Mouse (Mus musculus): ENCODE measurements around the gene Cd70. TPM values are rescaled to one million over a fixed set of nuclear protein-coding genes. Genes with fewer than 3 reads are reported as not detected.

Cd70 gene
- 0.23 TPM in 1 of 2 replicates, not detected in the other for polyA plus RNA-seq (2015; fragmentation: Nextera tagmentation; extraction: Ambion mirVana)

- H3K27me3 ChIP-seq (replicated peaks), result peaks cover 33% of the 10 kb centered on the region
- no peak within 1 kb of the TSS for H3K27ac ChIP-seq
- peak within 1 kb of the TSS; percentile 17; the same call in 1 of the 2 replicates for H3K9ac ChIP-seq
- peak within 1 kb of the TSS; percentile 57 for H3K4me2 ChIP-seq (replicated peaks)
- WGBS, result 4% methylated on average over 39 of the region's 39 CpGs
- no peaks in the 10 kb centered on the region for H3K36me3 ChIP-seq
- H3K9me3 ChIP-seq, result no peaks in the 10 kb centered on the region
- peak within 1 kb of the TSS; percentile 24 for H3K4me3 ChIP-seq (replicated peaks)
- ATAC-seq, result no peak
- 0 out of 2 replicates have a peak, but pooled peaks cover 3% of the 10 kb centered on the region for H3K4me1 ChIP-seq (replicated peaks)
Measured at GRCm38 (mm10) chr17:57148994-57149803, at the start of gene Cd70. TSS of gene Cd70 (minus strand) at chr17:57149777.

- Histone ChIP-seq H3K4me3 (replicated peaks) (no peak overlapping the region), H3K36me3 (no peaks in the 10 kb centered on the region)
Measured at GRCm38 (mm10) chr17:57198252-57198651, 48.7 kb upstream of the Cd70 start.

GRCm38 (mm10) chr17:57195326-57196010, 45.9 kb upstream of the Cd70 start:
- Histone ChIP-seq H3K4me2 (replicated peaks) (no peak overlapping the region), H3K4me1 (replicated peaks) (no peaks in the 10 kb centered on the region), H3K9ac (no peak overlapping the region), H3K36me3 (no peaks in the 10 kb centered on the region), H3K4me3 (replicated peaks) (no peak overlapping the region), H3K9me3 (no peaks in the 10 kb centered on the region), H3K27me3 (replicated peaks) (no peaks in the 10 kb centered on the region), H3K27ac (no peak overlapping the region)
- ATAC-seq, result peak; percentile 31
- WGBS, result 68% methylated on average over 8 of the region's 8 CpGs

More at GRCm38 (mm10) chr17:57198252-57198651, 48.7 kb upstream of the Cd70 start:
- H3K9me3 ChIP-seq, result no peaks in the 10 kb centered on the region
- H3K27ac ChIP-seq, result no peak overlapping the region
- H3K9ac ChIP-seq, result no peak overlapping the region
- H3K4me1 ChIP-seq (replicated peaks), result no peaks in the 10 kb centered on the region
- ATAC-seq, result no peak
- WGBS, result 69% methylated on average over 3 of the region's 3 CpGs
- H3K4me2 ChIP-seq (replicated peaks), result no peak overlapping the region
- no peaks in the 10 kb centered on the region for H3K27me3 ChIP-seq (replicated peaks)

GRCm38 (mm10) chr17:57194771-57195170, 45.2 kb upstream of the Cd70 start:
- no peaks in the 10 kb centered on the region for H3K36me3 ChIP-seq

GRCm38 (mm10) chr17:57194041-57194507, 44.5 kb upstream of the Cd70 start, which contains the start of gene Tnfsf14:
TSS of gene Tnfsf14 (minus strand) at chr17:57194177.
- H3K4me2 ChIP-seq (replicated peaks), result no peak within 1 kb of the TSS
- H3K4me1 ChIP-seq (replicated peaks), result no peaks in the 10 kb centered on the region
- peak; percentile 19; the same call in 1 of the 2 replicates for ATAC-seq
- no peak within 1 kb of the TSS for H3K27ac ChIP-seq
- 75% methylated on average over 11 of the region's 11 CpGs for WGBS
- H3K9me3 ChIP-seq, result no peaks in the 10 kb centered on the region
- H3K4me3 ChIP-seq (replicated peaks), result no peak within 1 kb of the TSS
- H3K27me3 ChIP-seq (replicated peaks), result no peaks in the 10 kb centered on the region
- H3K9ac ChIP-seq, result no peak within 1 kb of the TSS
- H3K36me3 ChIP-seq, result no peaks in the 10 kb centered on the region

More at GRCm38 (mm10) chr17:57194771-57195170, 45.2 kb upstream of the Cd70 start:
- no peak overlapping the region for H3K27ac ChIP-seq
- H3K4me3 ChIP-seq (replicated peaks), result no peak overlapping the region
- no peaks in the 10 kb centered on the region for H3K9me3 ChIP-seq
- no peak overlapping the region for H3K4me2 ChIP-seq (replicated peaks)
- no peak overlapping the region for H3K9ac ChIP-seq
- H3K4me1 ChIP-seq (replicated peaks), result no peaks in the 10 kb centered on the region
- ATAC-seq, result no peak
- no peaks in the 10 kb centered on the region for H3K27me3 ChIP-seq (replicated peaks)
- WGBS, result 77% methylated on average over 3 of the region's 3 CpGs

- Histone ChIP-seq H3K4me2 (replicated peaks) (no peak overlapping the region), H3K4me3 (replicated peaks) (no peak overlapping the region), H3K4me1 (replicated peaks) (no peaks in the 10 kb centered on the region), H3K36me3 (no peaks in the 10 kb centered on the region), H3K27ac (no peak overlapping the region), H3K27me3 (replicated peaks) (no peaks in the 10 kb centered on the region), H3K9me3 (no peaks in the 10 kb centered on the region), H3K9ac (no peak overlapping the region)
- no peak for ATAC-seq
- WGBS, result 77% methylated on average over 12 of the region's 12 CpGs
Measured at GRCm38 (mm10) chr17:57188510-57189192, 39.1 kb upstream of the Cd70 start.

GRCm38 (mm10) chr17:57185641-57186040, 36.1 kb upstream of the Cd70 start:
- Histone ChIP-seq H3K36me3 (no peaks in the 10 kb centered on the region), H3K9ac (no peak overlapping the region), H3K27ac (no peak overlapping the region), H3K27me3 (replicated peaks) (no peaks in the 10 kb centered on the region), H3K4me1 (replicated peaks) (no peaks in the 10 kb centered on the region), H3K9me3 (no peaks in the 10 kb centered on the region), H3K4me3 (replicated peaks) (no peak overlapping the region), H3K4me2 (replicated peaks) (no peak overlapping the region)
- WGBS, result 60% methylated on average over 2 of the region's 2 CpGs
- ATAC-seq, result no peak

GRCm38 (mm10) chr17:57182871-57183270, 33.3 kb upstream of the Cd70 start:
- H3K36me3 ChIP-seq, result no peaks in the 10 kb centered on the region
- H3K27me3 ChIP-seq (replicated peaks), result no peaks in the 10 kb centered on the region
- no peak for ATAC-seq
- no peak overlapping the region for H3K9ac ChIP-seq
- 62% methylated on average over 3 of the region's 3 CpGs for WGBS
- H3K27ac ChIP-seq, result no peak overlapping the region
- no peak overlapping the region for H3K4me2 ChIP-seq (replicated peaks)
- H3K4me1 ChIP-seq (replicated peaks), result no peaks in the 10 kb centered on the region
- H3K4me3 ChIP-seq (replicated peaks), result no peak overlapping the region
- H3K9me3 ChIP-seq, result no peaks in the 10 kb centered on the region

GRCm38 (mm10) chr17:57180363-57180762, 30.8 kb upstream of the Cd70 start:
- Histone ChIP-seq H3K4me2 (replicated peaks) (no peak overlapping the region), H3K9ac (no peak overlapping the region), H3K27ac (no peak overlapping the region), H3K36me3 (no peaks in the 10 kb centered on the region), H3K27me3 (replicated peaks) (no peaks in the 10 kb centered on the region), H3K4me1 (replicated peaks) (no peaks in the 10 kb centered on the region), H3K9me3 (no peaks in the 10 kb centered on the region), H3K4me3 (replicated peaks) (no peak overlapping the region)
- WGBS, result 33% methylated on average over 8 of the region's 8 CpGs
- no peak for ATAC-seq

GRCm38 (mm10) chr17:57173351-57173750, 23.8 kb upstream of the Cd70 start:
- Histone ChIP-seq H3K4me1 (replicated peaks) (no peaks in the 10 kb centered on the region), H3K9me3 (no peaks in the 10 kb centered on the region), H3K36me3 (no peaks in the 10 kb centered on the region), H3K4me3 (replicated peaks) (no peak overlapping the region), H3K27ac (no peak overlapping the region), H3K27me3 (replicated peaks) (no peaks in the 10 kb centered on the region), H3K9ac (no peak overlapping the region), H3K4me2 (replicated peaks) (no peak overlapping the region)
- WGBS, result 50% methylated on average over 4 of the region's 4 CpGs
- ATAC-seq, result no peak; the same call in 1 of the 2 replicates

GRCm38 (mm10) chr17:57172378-57172777, 22.8 kb upstream of the Cd70 start:
- H3K4me3 ChIP-seq (replicated peaks), result no peak overlapping the region
- H3K4me1 ChIP-seq (replicated peaks), result no peaks in the 10 kb centered on the region
- no peak overlapping the region for H3K9ac ChIP-seq
- ATAC-seq, result no peak
- H3K9me3 ChIP-seq, result no peaks in the 10 kb centered on the region
- 63% methylated on average over 5 of the region's 5 CpGs for WGBS
- H3K36me3 ChIP-seq, result no peaks in the 10 kb centered on the region
- no peaks in the 10 kb centered on the region for H3K27me3 ChIP-seq (replicated peaks)
- H3K4me2 ChIP-seq (replicated peaks), result no peak overlapping the region
- no peak overlapping the region for H3K27ac ChIP-seq
